Mouse (Mus musculus): ENCODE measurements around the gene Wfs1. TPM values are rescaled to one million over a fixed set of nuclear protein-coding genes. Genes with fewer than 3 reads are reported as not detected.

The Wfs1 gene
- polyA plus RNA-seq, 1 experiment from 2014 or later, result 18.4 TPM

DNA sequence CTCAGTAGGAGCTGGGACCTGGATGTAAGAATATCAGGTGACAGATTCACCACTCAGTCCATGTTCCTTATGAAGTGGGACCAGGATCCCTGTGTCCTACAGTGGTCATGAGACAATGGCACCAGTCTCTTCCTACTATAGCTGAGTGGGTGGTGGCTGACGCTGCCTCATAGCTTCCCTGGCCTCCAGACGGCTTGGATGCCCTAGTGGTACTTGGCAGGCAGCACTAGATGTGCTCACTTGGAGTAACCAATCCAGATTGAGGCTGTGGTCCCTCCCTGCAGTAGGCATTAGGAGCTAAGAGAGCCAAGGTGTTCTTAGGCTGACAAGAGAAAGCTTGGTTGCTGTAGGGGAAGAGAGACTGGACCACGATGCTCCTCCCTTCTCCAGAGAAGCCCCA lies 59.6 kb downstream of the Wfs1 start:
- Histone ChIP-seq H3K27ac (ENCODE audit: low read length) (no peak overlapping the region), H3K9ac (ENCODE audit: low read length) (no peak overlapping the region), H3K9me3 (replicated peaks; ENCODE audit: control insufficient read depth, low read length) (no peaks in the 10 kb centered on the region), H3K27me3 (ENCODE audit: control insufficient read depth, insufficient read depth, low read length) (no peaks in the 10 kb centered on the region; the same call in 1 of the 2 replicates), H3K36me3 (ENCODE audit: control insufficient read depth, insufficient read depth) (no peaks in the 10 kb centered on the region), H3K4me1 (ENCODE audit: control insufficient read depth, insufficient read depth, low read length) (peaks cover 2% of the 10 kb centered on the region), H3K4me2 (ENCODE audit: low read depth, low read length) (no peak overlapping the region), H3K4me3 (ENCODE audit: low read length) (no peak overlapping the region)
- WGBS, result 56% methylated on average over 3 of the region's 3 CpGs
- no peak for ATAC-seq (replicated peaks; ENCODE audit: extremely low read depth, insufficient read depth, low FRiP score)

DNA sequence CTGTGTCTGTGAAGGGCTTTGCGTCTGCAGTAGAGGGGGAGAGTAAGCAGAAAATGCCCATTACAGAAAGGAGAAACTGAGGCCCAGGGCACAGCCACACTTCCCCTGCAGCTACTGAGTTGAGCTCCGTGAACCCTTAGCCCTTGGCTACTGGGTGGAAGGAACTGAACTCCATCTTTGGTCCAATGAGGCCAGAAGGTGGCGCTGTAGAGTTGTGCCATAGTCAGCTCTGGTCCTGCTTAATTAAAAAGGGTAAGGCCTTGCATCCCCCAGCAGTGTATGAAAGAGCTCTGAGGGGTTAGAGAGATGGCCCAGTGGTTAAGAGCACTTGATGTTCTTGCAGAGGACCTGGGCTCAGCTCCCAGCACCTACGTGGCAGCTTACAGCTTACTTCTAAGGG lies 60.3 kb downstream of the Wfs1 start:
- no peaks in the 10 kb centered on the region for H3K9me3 ChIP-seq (replicated peaks; ENCODE audit: control insufficient read depth, low read length)
- no peak overlapping the region for H3K4me3 ChIP-seq (ENCODE audit: low read length)
- H3K4me1 ChIP-seq (ENCODE audit: control insufficient read depth, insufficient read depth, low read length), result peaks cover 9% of the 10 kb centered on the region
- no peak overlapping the region for H3K4me2 ChIP-seq (ENCODE audit: low read depth, low read length)
- no peak overlapping the region for H3K9ac ChIP-seq (ENCODE audit: low read length)
- H3K27ac ChIP-seq (ENCODE audit: low read length), result no peak overlapping the region
- H3K36me3 ChIP-seq (ENCODE audit: control insufficient read depth, insufficient read depth), result no peaks in the 10 kb centered on the region
- WGBS, result 53% methylated on average over 4 of the region's 4 CpGs
- ATAC-seq (replicated peaks; ENCODE audit: extremely low read depth, insufficient read depth, low FRiP score), result no peak
- no peaks in the 10 kb centered on the region for H3K27me3 ChIP-seq (ENCODE audit: control insufficient read depth, insufficient read depth, low read length)

DNA sequence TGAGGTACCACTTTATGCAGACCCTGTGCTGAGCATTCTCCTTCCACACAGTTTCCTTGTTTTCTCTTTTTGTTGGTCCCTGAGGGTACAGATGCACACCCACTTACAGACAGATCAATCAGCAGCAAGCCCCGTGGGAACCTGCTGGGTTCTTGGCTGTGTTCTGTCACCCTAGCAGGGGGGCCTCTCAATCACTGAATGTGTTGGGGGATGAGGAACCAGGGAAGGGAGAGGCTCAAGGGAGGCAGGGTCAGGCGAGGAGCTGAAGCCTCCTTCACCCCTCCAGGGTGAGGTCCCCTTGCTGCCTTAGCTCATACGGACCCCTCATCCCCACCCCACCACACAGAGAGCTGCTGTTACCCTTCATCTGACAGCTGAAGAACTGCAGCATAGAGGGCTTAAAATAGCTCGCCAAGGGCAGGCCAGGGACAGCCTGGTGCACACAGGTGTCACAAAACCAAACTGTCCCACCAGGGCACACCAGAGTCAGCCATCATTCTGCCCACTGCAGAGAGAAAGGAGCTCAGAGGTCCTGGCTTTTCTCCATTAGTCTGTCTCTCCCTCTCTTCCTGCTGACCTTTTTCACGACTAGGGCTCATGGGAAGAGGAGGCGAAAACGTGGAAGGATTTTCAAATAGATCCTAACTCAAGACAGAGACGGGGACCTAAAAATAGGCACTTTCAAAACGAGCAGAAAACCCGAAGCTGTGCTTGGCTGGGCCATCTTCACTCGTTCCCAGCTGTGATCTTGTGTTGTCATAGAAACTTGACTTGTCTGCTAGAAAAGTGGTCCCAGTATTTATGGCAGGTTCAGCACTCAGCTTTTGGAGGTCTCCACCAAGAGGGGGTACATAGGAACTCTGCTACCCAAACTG lies 64.9 kb downstream of the Wfs1 start:
- Histone ChIP-seq H3K4me3 (ENCODE audit: low read length) (no peak overlapping the region), H3K27me3 (ENCODE audit: control insufficient read depth, insufficient read depth, low read length) (no peaks in the 10 kb centered on the region), H3K4me2 (ENCODE audit: low read depth, low read length) (peak overlapping the region; percentile 20), H3K27ac (ENCODE audit: low read length) (peak overlapping the region; percentile 31; the same call in 1 of the 2 replicates), H3K9me3 (replicated peaks; ENCODE audit: control insufficient read depth, low read length) (no peaks in the 10 kb centered on the region), H3K36me3 (ENCODE audit: control insufficient read depth, insufficient read depth) (no peaks in the 10 kb centered on the region), H3K9ac (ENCODE audit: low read length) (peak overlapping the region; percentile 41), H3K4me1 (ENCODE audit: control insufficient read depth, insufficient read depth, low read length) (peaks cover 14% of the 10 kb centered on the region)
- peak; percentile 70 for ATAC-seq (replicated peaks; ENCODE audit: extremely low read depth, insufficient read depth, low FRiP score)
- 18% methylated on average over 11 of the region's 11 CpGs for WGBS

DNA sequence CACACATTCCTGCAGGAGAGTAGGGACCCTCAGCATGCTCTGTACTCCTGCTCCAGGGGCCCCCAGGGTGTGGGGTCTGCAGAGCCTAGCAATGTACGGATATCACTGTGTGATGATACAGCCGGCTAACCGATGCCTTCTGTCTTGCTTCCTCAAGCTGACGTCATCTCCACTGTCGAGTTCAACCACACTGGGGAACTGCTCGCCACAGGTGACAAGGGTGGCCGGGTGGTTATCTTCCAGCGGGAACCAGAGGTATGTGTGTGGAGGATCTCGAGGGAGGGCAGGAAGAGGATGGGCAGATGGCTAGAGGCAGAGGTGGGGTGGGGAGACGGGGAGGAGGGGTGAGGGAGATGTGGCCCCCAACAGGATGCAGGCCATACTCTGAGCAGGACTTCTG lies 66.2 kb downstream of the Wfs1 start:
- Histone ChIP-seq H3K9me3 (replicated peaks; ENCODE audit: control insufficient read depth, low read length) (no peaks in the 10 kb centered on the region), H3K4me3 (ENCODE audit: low read length) (no peak overlapping the region), H3K27ac (ENCODE audit: low read length) (no peak overlapping the region), H3K4me2 (ENCODE audit: low read depth, low read length) (no peak overlapping the region), H3K27me3 (ENCODE audit: control insufficient read depth, insufficient read depth, low read length) (no peaks in the 10 kb centered on the region), H3K4me1 (ENCODE audit: control insufficient read depth, insufficient read depth, low read length) (peaks cover 14% of the 10 kb centered on the region), H3K36me3 (ENCODE audit: control insufficient read depth, insufficient read depth) (no peaks in the 10 kb centered on the region), H3K9ac (ENCODE audit: low read length) (no peak overlapping the region)
- ATAC-seq (replicated peaks; ENCODE audit: extremely low read depth, insufficient read depth, low FRiP score), result no peak
- 41% methylated on average over 10 of the region's 10 CpGs for WGBS

DNA sequence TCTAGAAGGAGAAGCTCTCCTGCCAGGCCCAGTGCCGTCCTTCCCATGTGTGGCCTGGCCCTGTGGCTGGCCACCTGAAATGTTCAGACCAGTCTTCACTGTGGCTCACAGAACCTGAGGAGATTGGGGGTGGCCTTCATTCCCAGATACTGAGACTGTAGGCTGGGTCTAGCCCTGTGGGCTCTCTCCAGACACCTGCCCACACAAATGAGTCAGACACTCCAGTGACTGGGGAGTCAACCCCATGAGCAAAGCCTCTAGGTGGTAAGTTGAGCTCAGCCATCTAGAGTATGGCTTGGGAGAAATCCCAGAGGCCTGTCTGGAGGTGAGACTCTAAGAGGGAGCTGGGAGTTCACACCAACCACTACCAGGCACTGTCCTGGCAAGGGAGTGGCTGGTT lies 67.1 kb downstream of the Wfs1 start:
- Histone ChIP-seq H3K9me3 (replicated peaks; ENCODE audit: control insufficient read depth, low read length) (no peaks in the 10 kb centered on the region), H3K4me3 (ENCODE audit: low read length) (no peak overlapping the region), H3K36me3 (ENCODE audit: control insufficient read depth, insufficient read depth) (no peaks in the 10 kb centered on the region), H3K9ac (ENCODE audit: low read length) (no peak overlapping the region), H3K4me1 (ENCODE audit: control insufficient read depth, insufficient read depth, low read length) (peaks cover 14% of the 10 kb centered on the region), H3K4me2 (ENCODE audit: low read depth, low read length) (no peak overlapping the region), H3K27ac (ENCODE audit: low read length) (no peak overlapping the region), H3K27me3 (ENCODE audit: control insufficient read depth, insufficient read depth, low read length) (no peaks in the 10 kb centered on the region)
- 74% methylated on average over 1 of the region's 1 CpGs for WGBS
- ATAC-seq (replicated peaks; ENCODE audit: extremely low read depth, insufficient read depth, low FRiP score), result no peak

DNA sequence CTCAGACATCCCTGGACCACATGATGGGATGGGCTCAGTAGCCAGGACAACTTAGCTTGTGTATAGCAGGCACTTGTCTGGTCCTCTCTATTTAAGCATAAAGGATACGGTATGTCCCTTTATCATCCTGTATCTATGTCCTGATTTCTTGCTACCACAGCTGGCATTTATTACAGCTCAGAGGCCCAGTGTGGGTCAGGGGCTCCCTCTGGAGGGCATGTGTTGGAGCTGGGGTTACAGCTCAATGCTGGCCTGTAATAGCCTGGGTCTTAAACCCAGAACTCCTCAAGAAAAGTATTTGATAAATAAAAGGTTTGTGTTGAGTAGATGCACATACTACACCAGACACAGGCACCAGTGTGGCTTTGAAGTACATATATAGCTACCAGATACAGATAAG lies 68.9 kb downstream of the Wfs1 start:
- 27% methylated on average over 1 of the region's 1 CpGs for whole genome bisulfite sequencing
- Histone ChIP-seq H3K9me3 (replicated peaks; ENCODE audit: control insufficient read depth, low read length) (no peaks in the 10 kb centered on the region), H3K4me2 (ENCODE audit: low read depth, low read length) (no peak overlapping the region), H3K36me3 (ENCODE audit: control insufficient read depth, insufficient read depth) (no peaks in the 10 kb centered on the region), H3K4me1 (ENCODE audit: control insufficient read depth, insufficient read depth, low read length) (peaks cover 14% of the 10 kb centered on the region), H3K4me3 (ENCODE audit: low read length) (no peak overlapping the region), H3K27ac (ENCODE audit: low read length) (no peak overlapping the region), H3K27me3 (ENCODE audit: control insufficient read depth, insufficient read depth, low read length) (no peaks in the 10 kb centered on the region), H3K9ac (ENCODE audit: low read length) (no peak overlapping the region)
- no peak for ATAC-seq (replicated peaks; ENCODE audit: extremely low read depth, insufficient read depth, low FRiP score)

DNA sequence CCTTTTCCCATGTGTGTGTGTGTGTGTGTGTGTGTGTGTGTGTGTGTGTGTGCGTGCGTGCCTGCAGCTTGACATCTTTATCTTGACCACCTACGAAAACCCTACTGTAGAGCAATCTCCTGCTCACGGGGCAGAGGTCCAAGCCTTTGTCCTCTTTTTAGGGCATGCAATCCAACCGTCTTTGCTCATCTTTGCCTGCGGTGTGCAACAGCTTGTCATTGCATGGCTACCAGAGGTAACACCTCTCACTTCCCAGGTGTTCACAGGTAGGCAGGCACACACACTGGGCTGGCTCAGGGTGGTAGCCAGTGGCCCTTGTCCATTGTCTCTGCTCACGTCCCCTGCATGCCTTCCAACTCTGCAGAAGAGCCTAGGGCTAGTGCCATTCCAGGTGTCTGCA lies 71.0 kb downstream of the Wfs1 start:
- WGBS, result 72% methylated on average over 6 of the region's 7 CpGs

DNA sequence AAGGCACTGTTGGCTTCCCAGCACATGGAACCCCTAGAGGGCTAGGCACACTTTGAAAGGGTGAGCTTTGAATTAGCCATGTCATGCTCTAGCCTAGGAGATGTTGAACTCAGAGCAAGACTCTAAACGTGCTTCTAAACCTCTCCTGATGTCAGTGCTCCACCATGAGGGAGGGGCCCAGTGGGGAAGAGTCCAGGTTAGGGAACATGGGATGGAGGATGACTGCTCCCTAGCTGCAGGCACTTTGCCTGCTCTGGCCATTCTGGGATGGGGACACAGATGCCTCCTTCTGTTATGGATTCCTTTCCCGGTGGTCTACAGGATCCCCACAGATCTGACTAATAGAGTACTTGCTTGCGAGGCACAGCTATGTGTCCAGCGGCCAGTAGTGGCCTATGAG lies 71.8 kb downstream of the Wfs1 start:
- H3K27ac ChIP-seq (ENCODE audit: low read length), result no peak overlapping the region
- H3K27me3 ChIP-seq (ENCODE audit: control insufficient read depth, insufficient read depth, low read length), result peaks cover 11% of the 10 kb centered on the region
- H3K9ac ChIP-seq (ENCODE audit: low read length), result no peak overlapping the region
- H3K9me3 ChIP-seq (replicated peaks; ENCODE audit: control insufficient read depth, low read length), result no peaks in the 10 kb centered on the region
- no peaks in the 10 kb centered on the region for H3K36me3 ChIP-seq (ENCODE audit: control insufficient read depth, insufficient read depth)
- H3K4me3 ChIP-seq (ENCODE audit: low read length), result no peak overlapping the region
- no peak overlapping the region for H3K4me2 ChIP-seq (ENCODE audit: low read depth, low read length)
- no peaks in the 10 kb centered on the region for H3K4me1 ChIP-seq (ENCODE audit: control insufficient read depth, insufficient read depth, low read length)
- ATAC-seq (replicated peaks; ENCODE audit: extremely low read depth, insufficient read depth, low FRiP score), result no peak
- 79% methylated on average over 4 of the region's 4 CpGs for WGBS

More for the DNA sequence above, 71.0 kb downstream of the Wfs1 start:
- no peaks in the 10 kb centered on the region for H3K36me3 ChIP-seq (ENCODE audit: control insufficient read depth, insufficient read depth)
- H3K4me3 ChIP-seq (ENCODE audit: low read length), result no peak overlapping the region
- no peaks in the 10 kb centered on the region for H3K9me3 ChIP-seq (replicated peaks; ENCODE audit: control insufficient read depth, low read length)
- no peaks in the 10 kb centered on the region for H3K4me1 ChIP-seq (ENCODE audit: control insufficient read depth, insufficient read depth, low read length)
- ATAC-seq (replicated peaks; ENCODE audit: extremely low read depth, insufficient read depth, low FRiP score), result no peak
- no peak overlapping the region for H3K4me2 ChIP-seq (ENCODE audit: low read depth, low read length)
- H3K9ac ChIP-seq (ENCODE audit: low read length), result no peak overlapping the region
- no peak overlapping the region for H3K27ac ChIP-seq (ENCODE audit: low read length)
- peaks cover 4% of the 10 kb centered on the region for H3K27me3 ChIP-seq (ENCODE audit: control insufficient read depth, insufficient read depth, low read length)

DNA sequence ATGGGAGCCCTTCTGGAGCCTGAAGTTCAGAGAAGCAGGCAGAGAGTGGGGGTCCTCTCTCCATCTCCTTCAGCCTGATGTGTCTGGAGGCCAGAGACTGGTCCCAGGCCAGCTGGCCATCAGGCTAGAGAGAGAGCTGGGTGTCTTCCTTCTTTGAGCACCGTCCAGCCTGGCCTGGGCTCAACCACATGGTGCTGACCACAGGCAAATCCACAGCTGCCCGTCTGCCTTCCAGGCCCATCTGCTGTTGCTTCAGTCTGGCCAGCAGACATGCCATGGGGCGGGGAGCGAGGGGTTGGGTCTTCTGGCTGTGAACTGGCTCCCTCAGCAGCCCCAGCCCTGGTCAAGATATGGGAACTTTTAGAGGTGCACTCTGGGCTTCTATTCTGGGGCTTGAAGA lies 72.4 kb downstream of the Wfs1 start:
- Histone ChIP-seq H3K4me1 (ENCODE audit: control insufficient read depth, insufficient read depth, low read length) (no peaks in the 10 kb centered on the region), H3K36me3 (ENCODE audit: control insufficient read depth, insufficient read depth) (no peaks in the 10 kb centered on the region), H3K4me3 (ENCODE audit: low read length) (no peak overlapping the region), H3K9me3 (replicated peaks; ENCODE audit: control insufficient read depth, low read length) (no peaks in the 10 kb centered on the region), H3K9ac (ENCODE audit: low read length) (no peak overlapping the region), H3K4me2 (ENCODE audit: low read depth, low read length) (no peak overlapping the region), H3K27me3 (ENCODE audit: control insufficient read depth, insufficient read depth, low read length) (peaks cover 18% of the 10 kb centered on the region), H3K27ac (ENCODE audit: low read length) (no peak overlapping the region)
- 77% methylated on average over 4 of the region's 4 CpGs for WGBS
- ATAC-seq (replicated peaks; ENCODE audit: extremely low read depth, insufficient read depth, low FRiP score), result no peak

All from heart, embryonic 16.5 days (tissue).